Mouse (Mus musculus) cerebral cortex, adult 2 months (tissue): ENCODE data around the gene Pde4b.

Source experiments
- WGBS: fragments of 180-500 bp; shearing (Covaris S2); methylation state at CpG from one replicate; pipeline ENCODE4 v1.1.7; 2018; 5-methylcytosine and 5-hydroxymethylcytosine counted together

Pde4b gene

DNA sequence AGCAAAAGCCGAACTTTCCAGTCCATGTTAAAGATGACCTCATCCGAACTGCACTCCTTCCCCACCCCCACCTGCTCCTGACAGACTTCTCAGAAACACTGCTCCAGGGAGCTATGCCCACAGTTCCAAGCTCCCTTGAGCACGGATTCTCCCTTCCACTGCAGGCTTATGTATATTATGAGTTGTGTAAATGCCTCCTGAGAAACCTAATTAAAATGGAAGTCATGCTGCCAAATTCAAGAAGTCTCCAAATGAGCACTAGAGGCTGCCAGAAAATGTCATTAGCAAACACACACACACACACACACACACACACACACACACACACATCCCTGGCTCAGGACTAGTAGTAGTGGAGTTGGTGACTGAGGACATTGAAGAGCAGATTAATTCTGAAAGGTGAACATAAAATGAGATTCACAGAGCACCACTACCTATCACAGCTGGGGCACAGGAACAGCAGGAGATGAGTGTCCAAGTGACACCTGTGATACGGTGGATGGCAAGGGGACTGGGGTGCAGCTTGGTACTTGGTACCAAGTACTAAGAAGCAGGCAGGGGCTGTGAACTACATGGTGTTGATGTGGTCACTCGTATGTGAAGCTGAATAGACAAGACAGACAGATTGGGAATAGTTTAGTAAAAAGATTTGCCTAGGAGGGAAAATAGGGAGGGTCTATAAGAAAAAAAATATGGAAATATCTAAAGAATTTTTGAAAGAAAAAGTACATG is 533.0 kb downstream of the Pde4b start:
- WGBS = 44% methylated on average over 4 of the region's 5 CpGs

DNA sequence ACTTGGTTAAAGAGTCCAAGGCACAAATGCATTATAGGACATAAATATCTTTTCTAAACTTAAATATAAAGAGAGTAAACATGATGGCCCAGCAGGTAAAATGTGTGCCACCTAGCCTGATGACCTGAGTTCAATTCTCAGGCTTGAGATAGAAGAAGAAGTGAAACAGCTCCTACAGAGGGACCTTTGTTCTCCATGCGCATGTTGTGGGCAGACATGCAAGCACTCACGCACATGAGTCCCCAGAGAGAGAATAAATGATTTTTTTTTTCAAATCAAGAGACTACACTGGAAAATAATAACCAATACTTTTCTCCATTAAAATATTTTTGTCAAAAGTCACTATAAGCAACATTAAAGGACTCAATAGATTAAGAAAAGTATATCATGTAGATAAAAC is 533.8 kb downstream of the Pde4b start:
- WGBS = 82% methylated on average over 2 of the region's 2 CpGs

DNA sequence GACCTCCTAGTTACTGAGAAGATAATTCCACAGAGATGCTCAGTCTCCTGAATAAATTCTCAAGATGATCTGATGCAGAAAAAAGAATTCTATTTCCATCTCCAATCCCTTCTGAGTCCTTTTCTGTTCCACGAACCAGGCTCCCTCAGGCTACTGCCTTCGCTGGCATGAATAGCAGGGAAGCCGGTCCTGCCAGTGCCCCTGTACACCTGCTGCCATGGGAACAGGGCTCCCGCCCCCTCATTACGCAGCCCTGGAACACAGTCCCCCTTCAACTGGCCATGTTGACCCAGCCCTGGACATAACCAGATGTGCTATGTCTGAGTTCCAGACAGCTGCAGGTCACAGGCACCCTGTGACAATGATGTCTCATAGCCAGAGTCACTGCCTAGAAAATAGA is 535.6 kb downstream of the Pde4b start:
- WGBS = 36% methylated on average over 5 of the region's 5 CpGs

DNA sequence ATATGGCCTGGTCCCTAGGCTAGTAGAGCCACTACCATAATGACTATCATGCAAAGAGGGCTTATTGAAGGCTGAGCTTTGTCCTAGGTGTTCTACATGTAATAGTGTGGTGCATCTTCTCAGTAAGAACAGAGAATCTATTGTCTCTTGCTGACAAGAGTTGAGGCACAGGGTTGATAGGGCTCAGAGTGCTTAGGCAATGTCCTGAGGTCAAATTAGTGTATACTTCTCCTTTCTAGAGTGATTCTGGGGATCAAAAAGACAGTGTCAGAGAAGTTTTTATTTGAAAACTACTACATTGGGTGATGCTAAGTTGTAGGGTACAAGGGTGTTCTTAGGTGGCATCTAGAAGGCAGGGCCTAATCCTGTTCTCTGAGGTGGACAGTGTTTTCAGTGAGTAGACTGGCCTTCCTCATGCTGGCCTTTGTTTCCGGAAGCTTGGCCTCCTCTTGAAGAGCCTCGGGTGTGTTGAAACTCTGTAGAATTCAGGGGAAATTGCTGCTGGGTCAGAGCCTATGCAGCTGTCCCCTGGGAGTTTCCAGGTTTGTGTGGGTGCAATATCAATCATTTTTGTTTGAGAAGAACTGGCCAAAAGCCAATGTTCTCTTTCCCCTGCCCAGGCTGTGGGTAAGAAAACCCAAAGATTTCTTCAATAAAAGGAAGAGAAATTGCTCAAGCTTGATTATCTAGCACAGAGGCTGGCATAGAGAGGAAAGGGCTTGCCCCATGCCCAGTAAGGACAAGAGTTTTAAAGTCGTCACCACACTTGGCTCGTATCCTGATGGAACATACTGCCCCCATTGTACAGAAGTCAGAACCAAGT is 536.7 kb downstream of the Pde4b start:
- WGBS = 65% methylated on average over 4 of the region's 4 CpGs

DNA sequence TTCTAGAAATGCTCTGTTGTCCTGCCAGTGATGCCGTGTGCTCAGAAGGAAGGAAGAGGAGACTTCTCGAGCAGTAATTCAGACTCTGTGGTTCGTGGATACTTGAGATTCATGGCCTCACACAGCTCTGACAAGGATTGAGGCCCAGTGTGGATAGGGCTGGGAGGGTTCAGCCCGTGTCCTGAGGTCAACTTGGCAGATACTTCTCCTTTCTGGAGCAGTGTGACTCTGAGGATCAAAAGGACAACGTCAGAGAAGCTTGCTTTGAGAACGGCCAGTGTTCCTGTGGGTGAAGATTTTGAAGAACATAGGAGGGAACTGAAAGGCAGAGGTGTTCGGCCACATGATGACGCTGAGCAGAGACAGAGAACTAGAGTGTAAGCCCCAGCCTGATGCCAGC is 537.6 kb downstream of the Pde4b start:
- WGBS = 66% methylated on average over 8 of the region's 8 CpGs

DNA sequence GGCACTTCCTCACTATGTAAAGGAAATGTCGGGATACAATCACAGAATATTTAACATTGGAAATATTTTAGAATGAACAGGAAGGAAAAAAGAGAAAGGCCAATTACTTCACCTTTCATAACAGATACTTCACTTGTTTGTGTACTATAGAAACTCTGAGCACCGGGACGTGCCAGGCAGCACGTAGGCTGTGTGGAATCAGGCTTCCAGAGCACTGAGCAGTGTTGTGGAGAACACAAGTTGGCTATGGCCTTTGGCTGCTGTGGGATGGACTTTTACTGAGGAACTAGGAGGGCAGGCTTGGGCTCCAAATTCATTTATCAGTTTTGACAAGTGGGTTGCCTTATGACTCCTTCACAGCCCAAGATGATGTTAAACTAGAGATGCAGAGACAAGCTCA is 540.5 kb downstream of the Pde4b start:
- whole genome bisulfite sequencing = 89% methylated on average over 4 of the region's 4 CpGs

DNA sequence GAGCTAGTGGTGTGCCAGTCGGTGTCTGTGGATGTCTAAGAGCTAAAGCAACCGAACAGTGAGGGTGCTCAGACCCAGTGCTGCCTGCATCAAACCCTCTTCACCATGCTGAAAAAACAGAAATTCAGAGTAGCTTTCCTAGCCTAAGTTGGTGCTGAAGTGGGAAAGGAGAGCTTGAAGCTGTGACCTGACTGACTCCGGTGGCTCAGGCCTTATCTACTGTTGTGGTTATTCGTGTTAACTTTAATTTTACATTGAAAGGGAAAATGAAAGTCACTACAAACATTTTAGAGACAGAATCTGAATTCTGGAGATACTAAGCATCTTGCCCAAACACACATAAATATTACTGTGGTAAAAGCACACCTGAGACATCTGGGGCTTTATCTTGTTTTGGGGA is 542.3 kb downstream of the Pde4b start:
- 92% methylated on average over 4 of the region's 4 CpGs for WGBS

DNA sequence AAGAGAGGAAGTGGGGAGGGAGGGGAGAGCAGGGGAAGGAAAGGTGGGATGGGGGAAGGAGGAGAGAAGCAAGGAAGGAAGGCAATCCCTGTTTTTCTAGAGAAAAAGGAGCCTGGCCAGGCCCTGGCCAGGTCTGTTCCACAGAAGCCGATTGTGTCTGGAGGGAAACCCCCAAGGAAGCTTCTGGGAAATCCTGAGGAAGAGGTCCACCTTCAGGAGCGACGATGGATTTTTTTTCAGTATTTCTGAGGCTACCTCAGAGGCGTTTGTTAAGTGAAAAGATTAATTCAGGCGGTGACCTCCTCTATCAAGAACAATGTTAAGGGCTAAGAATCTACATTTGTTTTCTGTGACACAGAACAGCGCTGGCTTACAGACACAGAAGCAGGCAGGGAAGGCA is 542.9 kb downstream of the Pde4b start:
- 83% methylated on average over 6 of the region's 6 CpGs for WGBS

DNA sequence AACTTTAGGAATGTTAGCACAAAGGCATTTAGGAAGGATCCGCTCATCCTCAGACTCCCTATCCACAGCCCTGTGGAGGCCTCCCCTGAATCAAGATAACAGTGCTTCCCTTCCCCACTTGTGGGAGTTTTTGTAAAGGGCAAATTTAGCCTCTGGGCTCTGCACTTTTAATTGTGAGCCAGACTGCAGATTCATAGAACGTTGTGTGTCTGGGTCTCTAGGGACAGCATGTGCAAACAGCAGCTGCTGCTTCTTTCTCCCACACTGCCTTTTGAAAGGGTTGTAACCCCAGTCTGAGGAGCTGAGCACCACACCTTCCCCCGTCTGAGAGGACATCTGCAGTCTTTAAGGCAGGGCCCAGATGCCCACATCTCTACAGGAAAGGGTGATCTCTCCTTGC is 544.3 kb downstream of the Pde4b start:
- 59% methylated on average over 3 of the region's 3 CpGs for WGBS

DNA sequence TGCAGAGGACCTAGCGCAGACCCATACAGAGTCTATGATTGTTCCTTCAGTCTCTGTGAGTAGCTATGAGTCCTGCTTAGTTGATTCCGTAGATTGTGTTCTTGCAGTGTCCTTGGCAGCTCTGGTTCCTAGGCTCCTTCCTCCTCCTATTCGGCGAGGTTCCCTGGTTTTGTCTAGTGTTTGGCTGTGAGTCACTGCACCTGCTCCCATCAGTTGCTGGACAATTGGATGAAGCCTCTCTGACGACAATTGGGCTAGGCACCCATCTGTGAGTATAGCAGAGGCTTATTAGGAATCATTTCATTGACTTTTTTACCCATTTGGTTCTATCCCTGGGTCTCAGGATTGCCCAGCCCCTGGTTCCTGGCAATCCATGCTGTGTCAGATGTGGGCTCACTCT is 545.9 kb downstream of the Pde4b start:
- 89% methylated on average over 5 of the region's 5 CpGs for WGBS

DNA sequence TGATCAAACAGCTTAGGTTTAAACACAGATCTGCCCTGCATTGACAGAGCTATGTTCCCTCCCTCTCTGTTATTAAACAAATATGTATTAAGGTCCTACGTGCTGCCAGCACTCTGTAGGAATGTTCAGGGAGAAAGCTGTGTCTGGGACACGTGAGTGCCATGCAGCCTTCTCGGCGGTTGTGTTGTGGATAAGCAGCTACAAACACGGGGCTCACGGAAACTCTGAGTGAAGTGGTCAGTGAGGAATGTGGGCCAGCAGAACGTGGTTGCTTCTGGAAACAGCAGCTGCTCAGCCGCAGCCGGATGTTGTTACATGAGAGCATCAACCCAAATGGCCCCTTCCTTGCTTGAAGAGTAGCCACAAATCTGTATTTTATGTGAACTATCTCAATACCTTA is 547.9 kb downstream of the Pde4b start:
- WGBS = 69% methylated on average over 9 of the region's 9 CpGs

DNA sequence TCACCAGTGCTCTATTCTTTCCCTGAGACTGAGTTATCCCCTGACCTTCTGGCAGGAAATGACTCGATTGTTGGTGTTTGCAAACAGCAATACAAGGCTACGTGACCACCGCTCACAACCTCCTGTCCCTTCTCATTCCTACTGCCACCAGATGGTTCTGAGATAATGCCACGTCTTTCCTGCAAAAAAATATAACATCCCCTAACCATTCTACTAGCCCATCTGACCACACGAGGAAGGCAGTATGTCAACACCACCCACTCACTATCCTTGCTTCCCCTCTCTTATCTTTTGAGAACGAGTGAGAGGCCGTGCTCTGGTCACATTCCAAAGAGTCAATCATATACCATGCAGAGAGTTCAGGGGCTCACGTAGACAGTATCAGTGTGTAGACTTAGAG is 548.6 kb downstream of the Pde4b start:
- 81% methylated on average over 8 of the region's 8 CpGs for WGBS

DNA sequence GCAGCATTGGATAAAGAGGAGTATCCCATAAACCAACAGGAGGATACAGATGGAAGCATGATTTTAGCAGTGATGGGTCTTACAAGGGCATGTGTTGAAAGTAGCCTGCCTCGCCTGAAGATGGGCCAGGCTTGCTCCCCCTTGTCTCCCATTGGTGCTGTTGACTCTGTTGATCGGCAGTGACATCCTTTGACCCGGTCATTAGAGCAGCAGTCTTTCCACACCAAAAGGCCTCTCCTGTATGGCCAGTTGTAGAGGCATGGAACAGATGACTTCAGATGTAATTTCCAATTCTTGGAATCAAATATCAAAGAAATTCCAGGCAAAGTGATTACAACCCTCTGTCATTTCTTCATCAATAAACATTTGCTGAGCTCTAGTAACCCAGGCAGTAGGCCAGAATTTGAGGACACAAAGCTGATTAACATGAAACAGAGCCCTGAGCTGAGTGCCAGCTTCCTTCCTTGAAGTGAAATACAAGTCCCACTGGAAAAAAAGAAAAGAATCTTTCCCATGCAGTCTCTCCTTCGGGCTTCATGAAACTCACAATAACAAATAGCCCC is 550.1 kb downstream of the Pde4b start:
- WGBS = 81% methylated on average over 4 of the region's 4 CpGs

DNA sequence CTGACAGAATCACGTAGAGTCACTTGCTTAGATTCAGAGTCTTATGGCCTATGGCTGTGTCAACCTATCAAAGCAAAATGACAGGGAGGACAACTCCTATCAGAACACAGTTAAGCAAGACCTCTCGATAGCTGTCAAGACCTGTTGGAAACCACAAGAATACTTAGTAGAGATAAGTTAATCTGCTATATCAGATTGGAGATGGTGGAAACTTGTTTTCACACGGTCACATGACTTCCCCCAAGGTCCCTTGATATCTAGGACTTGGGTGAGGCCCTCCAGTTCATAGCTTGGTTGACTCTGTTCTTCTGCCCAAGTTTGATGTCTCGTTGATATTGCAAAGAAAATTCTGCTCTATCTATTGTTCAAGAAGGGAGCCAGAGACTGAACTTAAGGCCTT is 553.6 kb downstream of the Pde4b start:
- 94% methylated on average over 4 of the region's 4 CpGs for WGBS

DNA sequence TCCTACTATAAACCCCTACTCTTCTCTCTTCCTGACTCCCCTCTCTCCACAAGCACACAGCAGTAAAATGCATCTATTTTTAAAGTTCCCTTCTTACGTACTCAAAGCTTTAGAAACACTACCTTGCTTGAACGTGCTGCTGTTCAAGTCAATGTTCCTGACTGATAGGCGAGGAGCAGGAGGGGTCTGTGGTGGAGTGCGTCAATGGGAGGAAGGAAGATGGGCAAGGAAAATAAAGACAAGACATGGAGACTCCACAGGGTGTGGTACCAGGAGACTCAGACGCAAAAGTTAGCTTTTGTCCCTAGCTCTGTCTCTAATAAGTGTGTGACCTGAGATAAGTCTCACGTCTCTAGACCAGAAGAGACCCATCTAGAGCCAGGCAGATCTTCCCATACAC is 556.7 kb downstream of the Pde4b start:
- WGBS = 83% methylated on average over 6 of the region's 6 CpGs

DNA sequence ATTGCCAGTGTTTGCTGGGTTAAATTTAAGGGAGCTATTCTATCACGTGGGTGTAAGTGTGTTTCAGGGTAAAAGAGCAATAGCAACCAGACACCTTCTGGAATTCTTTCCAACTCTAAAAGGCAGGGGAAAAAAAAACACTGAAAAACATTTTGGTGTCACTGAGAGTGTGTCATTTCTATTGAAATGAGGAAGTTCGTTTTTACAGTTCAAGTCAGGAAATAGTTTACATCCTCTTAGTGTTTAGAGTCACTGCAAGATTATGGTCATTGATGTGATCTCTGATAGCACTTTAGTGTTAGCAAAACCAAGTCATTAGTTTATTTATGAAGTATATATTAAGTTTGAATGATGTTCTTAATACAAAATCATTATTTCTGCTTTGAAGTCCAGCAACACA is 559.7 kb downstream of the Pde4b start:
- 52% methylated on average over 2 of the region's 2 CpGs for WGBS

DNA sequence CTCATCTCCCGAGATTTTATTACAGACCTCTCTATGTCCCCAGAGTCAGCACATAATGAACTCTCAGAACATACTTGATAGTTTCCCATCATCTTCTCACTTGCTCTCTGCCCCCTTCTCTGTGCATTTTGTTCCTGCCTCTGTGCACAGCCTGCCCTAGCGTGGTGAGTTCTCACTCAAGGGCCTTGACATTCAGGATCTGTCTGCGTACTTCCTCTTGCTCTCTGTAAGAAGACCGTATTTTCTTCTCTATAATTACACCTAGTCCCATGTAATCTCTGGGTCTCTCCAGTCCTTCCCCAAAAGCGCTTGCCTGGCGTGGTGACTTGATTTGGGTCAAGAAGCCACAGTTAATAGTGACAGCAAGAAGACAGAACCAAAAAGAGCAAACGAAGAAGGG is 568.0 kb downstream of the Pde4b start:
- WGBS = 87% methylated on average over 7 of the region's 7 CpGs

DNA sequence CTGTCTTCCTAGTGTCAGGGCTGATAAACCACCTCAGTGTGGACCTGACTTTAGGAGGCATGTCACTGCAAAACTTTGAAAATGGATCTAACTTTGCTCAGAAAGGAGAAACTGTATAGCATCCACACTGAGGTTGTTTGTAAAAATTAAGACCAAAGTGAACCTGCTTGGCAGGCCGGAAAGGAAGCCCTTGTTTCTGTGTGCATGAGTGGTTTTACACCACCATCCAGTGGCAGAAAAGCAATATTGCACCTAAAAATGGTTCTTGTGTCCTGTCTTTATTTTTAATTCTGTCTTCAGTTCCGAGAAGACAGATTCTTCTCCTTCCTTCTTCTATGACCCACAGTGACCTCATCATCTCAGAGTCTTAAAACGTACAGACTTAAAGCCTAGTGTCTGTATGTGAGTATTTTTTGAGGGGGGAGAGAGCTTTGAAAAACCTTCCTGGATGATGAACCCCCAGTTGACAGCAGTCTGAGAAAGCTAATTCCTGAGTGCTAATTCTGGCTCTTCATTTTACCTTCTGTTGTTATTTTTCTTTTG is 569.2 kb downstream of the Pde4b start:
- WGBS = 1% methylated on average over 3 of the region's 3 CpGs
